ENCODE assay signal across 13 mouse cellular contexts in genomic region chr7:115056992-115057645, GRCm38 (mm10).
A peak's percentile ranks its signal among the peaks of the same experiment; 100 is the strongest.
DNase-seq lines count a peak whose midpoint lies in the region; ATAC-seq and TF ChIP-seq lines count a peak whose summit lies in the region.
"Had no signal": no experiment of that assay in that cellular context is flagged by ENCODE, and none has a peak within 500 bp of the region (broad histone marks: within the 10 kb centered on the region; RNA-seq: fewer than 3 reads in every experiment).

No protein-coding gene starts in this region.

- ATAC-seq in heart, embryonic 12.5 days (ENCODE audit: insufficient number of reproducible peaks, low FRiP score) = no peak
- peak; percentile 91 for ATAC-seq in hindbrain, embryonic 11.5 days (ENCODE audit: low FRiP score)
- ATAC-seq in neural tube, embryonic 11.5 days (ENCODE audit: insufficient read depth, low FRiP score, low TSS enrichment) = peak; percentile 86
- no peak for ATAC-seq in frontal cortex, adult (ENCODE audit: low TSS enrichment)
- ATAC-seq in intestine, postnatal 0 days = no peak

- no peak overlapping the region for H3K27ac ChIP-seq in heart, embryonic 12.5 days (ENCODE audit: poor library complexity, severe bottlenecking)
- H3K27ac ChIP-seq in hindbrain, embryonic 11.5 days (ENCODE audit: low read depth, low read length) = no peak overlapping the region
- no peak overlapping the region for H3K27ac ChIP-seq in neural tube, embryonic 11.5 days (ENCODE audit: low read depth, low read length)
- H3K27ac ChIP-seq in intestine, postnatal 0 days (ENCODE audit: low read depth, low read length) = no peak overlapping the region
- H3K27ac ChIP-seq: liver, embryonic 14.5 days had no signal

- no peak overlapping the region for H3K4me2 ChIP-seq in heart, embryonic 12.5 days
- H3K4me2 ChIP-seq in hindbrain, embryonic 11.5 days (replicated peaks; ENCODE audit: low read depth, low read length) = no peak overlapping the region
- H3K4me2 ChIP-seq in neural tube, embryonic 11.5 days (ENCODE audit: low read depth) = no peak overlapping the region
- H3K4me2 ChIP-seq in intestine, postnatal 0 days (replicated peaks; ENCODE audit: low read depth) = no peak overlapping the region

- no peaks in the 10 kb centered on the region for H3K27me3 ChIP-seq in heart, embryonic 12.5 days (replicated peaks)
- peaks cover 41% of the 10 kb centered on the region for H3K27me3 ChIP-seq in hindbrain, embryonic 11.5 days (ENCODE audit: control insufficient read depth, insufficient read depth, low read length)
- H3K27me3 ChIP-seq in neural tube, embryonic 11.5 days (ENCODE audit: control insufficient read depth, insufficient read depth, low read length) = peaks cover 33% of the 10 kb centered on the region
- no peaks in the 10 kb centered on the region for H3K27me3 ChIP-seq in intestine, postnatal 0 days (replicated peaks; ENCODE audit: control insufficient read depth, insufficient read depth, low read length)

- no peak for TF ChIP-seq CTCF in intestine, postnatal 0 days (IDR thresholded peaks at IDR 0.05; ENCODE audit: low read depth)

- H3K9me3 ChIP-seq in heart, embryonic 12.5 days (replicated peaks) = no peaks in the 10 kb centered on the region
- H3K9me3 ChIP-seq in hindbrain, embryonic 11.5 days (ENCODE audit: control insufficient read depth, low read length) = no peaks in the 10 kb centered on the region
- H3K9me3 ChIP-seq in neural tube, embryonic 11.5 days (ENCODE audit: control insufficient read depth, low read length) = no peaks in the 10 kb centered on the region
- H3K9me3 ChIP-seq in intestine, postnatal 0 days (ENCODE audit: control insufficient read depth) = no peaks in the 10 kb centered on the region

- no peak overlapping the region for H3K9ac ChIP-seq in heart, embryonic 12.5 days
- no peak overlapping the region for H3K9ac ChIP-seq in hindbrain, embryonic 11.5 days (ENCODE audit: low read depth, low read length)
- no peak overlapping the region for H3K9ac ChIP-seq in neural tube, embryonic 11.5 days (ENCODE audit: low read length)
- H3K9ac ChIP-seq in intestine, postnatal 0 days (ENCODE audit: low read depth, low read length) = no peak overlapping the region
- H3K9ac ChIP-seq: liver, embryonic 14.5 days had no signal

- H3K4me3 ChIP-seq in heart, embryonic 12.5 days = no peak overlapping the region
- H3K4me3 ChIP-seq in hindbrain, embryonic 11.5 days (ENCODE audit: low read depth, low read length) = no peak overlapping the region
- no peak overlapping the region for H3K4me3 ChIP-seq in neural tube, embryonic 11.5 days (ENCODE audit: low read depth, low read length)
- no peak overlapping the region for H3K4me3 ChIP-seq in intestine, postnatal 0 days (ENCODE audit: low read depth, low read length)

- H3K36me3 ChIP-seq in heart, embryonic 12.5 days = no peaks in the 10 kb centered on the region
- no peaks in the 10 kb centered on the region for H3K36me3 ChIP-seq in hindbrain, embryonic 11.5 days (ENCODE audit: control insufficient read depth, insufficient read depth, low read length)
- no peaks in the 10 kb centered on the region for H3K36me3 ChIP-seq in neural tube, embryonic 11.5 days (ENCODE audit: control insufficient read depth, insufficient read depth, low read length)
- no peaks in the 10 kb centered on the region for H3K36me3 ChIP-seq in intestine, postnatal 0 days (ENCODE audit: control insufficient read depth, insufficient read depth)

- 60% methylated on average over 3 of the region's 3 CpGs for WGBS in heart, embryonic 12.5 days
- WGBS in hindbrain, embryonic 11.5 days = 14% methylated on average over 3 of the region's 3 CpGs
- 27% methylated on average over 3 of the region's 3 CpGs for WGBS in neural tube, embryonic 11.5 days
- WGBS in intestine, postnatal 0 days = 66% methylated on average over 3 of the region's 3 CpGs

- DNase-seq in heart, adult 11 months = peak; percentile 31
- peak; percentile 12 for DNase-seq in R1 (ENCODE audit: low read depth, low spot score)
- DNase-seq in hindbrain, embryonic 11.5 days (ENCODE audit: low spot score) = peak; percentile 57
- DNase-seq in neural tube, embryonic 11.5 days (ENCODE audit: low spot score) = peak; percentile 39
- DNase-seq in adrenal gland, postnatal 4 days (ENCODE audit: low spot score in 2 of 2) = no peak
- DNase-seq: adrenal gland, adult 2 months; heart, postnatal 4 days; lung, postnatal 4 days; right cerebral cortex, postnatal 25 days had no signal

- H3K4me1 ChIP-seq in heart, embryonic 12.5 days (replicated peaks) = peaks cover 12% of the 10 kb centered on the region; the same call in 1 of the 2 replicates
- peaks cover 4% of the 10 kb centered on the region for H3K4me1 ChIP-seq in hindbrain, embryonic 11.5 days (replicated peaks; ENCODE audit: control insufficient read depth, insufficient read depth, low read length)
- peaks cover 9% of the 10 kb centered on the region for H3K4me1 ChIP-seq in neural tube, embryonic 11.5 days (ENCODE audit: control insufficient read depth, insufficient read depth, low read length)
- no peaks in the 10 kb centered on the region for H3K4me1 ChIP-seq in intestine, postnatal 0 days (replicated peaks; ENCODE audit: control insufficient read depth, insufficient read depth, low read length)

Comparison
In these comparisons a context has a peak if more than half of its experiments do, and no peak if none do; other contexts are left out.
1. DNase-seq: peak in heart, adult 11 months (single experiment), R1 (single experiment), hindbrain, embryonic 11.5 days (single experiment) and neural tube, embryonic 11.5 days (single experiment); none in adrenal gland, postnatal 4 days (0 of 2).
2. ATAC-seq: peak in hindbrain, embryonic 11.5 days (single experiment) and neural tube, embryonic 11.5 days (single experiment); none in heart, embryonic 12.5 days (single experiment), frontal cortex, adult (single experiment) and intestine, postnatal 0 days (single experiment).